Mouse (Mus musculus): ENCODE results near the gene Gm49383.

- TF ChIP-seq CTCF (IDR thresholded peaks at IDR 0.05; ENCODE audit: low read depth), result no peak
- TF ChIP-seq EP300 (IDR thresholded peaks at IDR 0.05; ENCODE audit: low read depth), result no peak
Measured at GRCm38 (mm10) chr12:69204052-69204833, 7.3 kb upstream of the Gm49383 start, which contains the start of gene Gm49384.

Data from liver, postnatal 0 days (tissue).